Mouse (Mus musculus) forebrain, embryonic 10.5 days (tissue): ENCODE results near the gene Bcl2l2. TPM values are rescaled to one million over a fixed set of nuclear protein-coding genes. Genes with fewer than 3 reads are reported as not detected.
A peak's percentile ranks its signal among the peaks of the same experiment; 100 is the strongest.

Experiments used
- DNase-seq: peaks from one replicate; pipeline ENCODE4 v3.0.0-alpha.2; 2017; ENCODE audit warnings: low spot score; ENCODE audit errors: extremely low spot score
- H3K27ac ChIP-seq: fragments of 300-500 bp; sonication (generic); 2 replicates; pipeline ENCODE4 v1.5.1; 2016; ENCODE audit warnings: mild to moderate bottlenecking
- H3K27me3 ChIP-seq: fragments of 300-500 bp; sonication (generic); 2 replicates; pipeline ENCODE4 v1.6.1; 2016; ENCODE audit warnings: mild to moderate bottlenecking; ENCODE audit not compliant: poor library complexity, severe bottlenecking
- H3K36me3 ChIP-seq: fragments of 300-500 bp; sonication (generic); replicated peaks from 2 replicates; pipeline ENCODE4 v1.6.1; 2016; ENCODE audit warnings: mild to moderate bottlenecking, moderate library complexity
- H3K4me1 ChIP-seq: fragments of 300-500 bp; sonication (generic); 2 replicates; pipeline ENCODE4 v1.6.1; 2016
- H3K4me3 ChIP-seq: fragments of 300-500 bp; sonication (generic); 2 replicates; pipeline ENCODE4 v1.5.1; 2016; ENCODE audit warnings: mild to moderate bottlenecking, moderate library complexity
- H3K9me3 ChIP-seq: fragments of 300-500 bp; sonication (generic); 2 replicates; pipeline ENCODE4 v1.6.1; 2016; ENCODE audit warnings: mild to moderate bottlenecking, moderate library complexity
- WGBS: fragments of 180-500 bp; shearing (Covaris S2); methylation state at CpG from one replicate; pipeline ENCODE4 v1.1.7; 2016; 5-methylcytosine and 5-hydroxymethylcytosine counted together
- polyA plus RNA-seq: library from polyadenylated mRNA; unstranded; fragments of >200 nt; fragmentation: Nextera tagmentation; extraction: Ambion mirVana; gene quantifications from 2 replicates; pipeline ENCODE4 v1.2.1, GENCODE M21; 2016

The Bcl2l2 gene
- polyA plus RNA-seq, 1 experiment from 2014 or later, result 2.2 TPM

- no peak overlapping the region for H3K4me3 ChIP-seq
- DNase-seq, result no peak
- H3K9me3 ChIP-seq, result no peaks in the 10 kb centered on the region
- H3K36me3 ChIP-seq, result no peaks in the 10 kb centered on the region
- no peak overlapping the region for H3K27ac ChIP-seq
- peaks cover 24% of the 10 kb centered on the region for H3K27me3 ChIP-seq
- WGBS, result 83% methylated on average over 5 of the region's 5 CpGs
- peaks cover 70% of the 10 kb centered on the region for H3K4me1 ChIP-seq
These were observed 46.6 kb downstream of the Bcl2l2 start for GRCm38 (mm10) chr14:54929801-54930200.

GRCm38 (mm10) chr14:54930431-54930830 is 47.3 kb downstream of the Bcl2l2 start:
- Histone ChIP-seq H3K4me3 (no peak overlapping the region), H3K4me1 (peaks cover 64% of the 10 kb centered on the region), H3K27me3 (peaks cover 24% of the 10 kb centered on the region), H3K36me3 (no peaks in the 10 kb centered on the region), H3K9me3 (no peaks in the 10 kb centered on the region), H3K27ac (peak overlapping the region; percentile 8; the same call in 1 of the 2 replicates)
- no peak for DNase-seq
- WGBS, result 26% methylated on average over 2 of the region's 2 CpGs

GRCm38 (mm10) chr14:54932645-54933150 is 49.5 kb downstream of the Bcl2l2 start, which contains the start of gene Il25:
Gene Il25 (plus strand): TSS chr14:54932695.
- 46% methylated on average over 6 of the region's 6 CpGs for WGBS
- no peak for DNase-seq
- Histone ChIP-seq H3K27me3 (peaks cover 12% of the 10 kb centered on the region), H3K36me3 (no peaks in the 10 kb centered on the region), H3K27ac (peak within 1 kb of the TSS; percentile 53; the same call in 1 of the 2 replicates), H3K9me3 (no peaks in the 10 kb centered on the region), H3K4me1 (peaks cover 53% of the 10 kb centered on the region), H3K4me3 (no peak within 1 kb of the TSS)

GRCm38 (mm10) chr14:54935904-54936830 is 53.0 kb downstream of the Bcl2l2 start, which contains the start of gene Cmtm5:
Gene Cmtm5 (plus strand): TSS chr14:54936261.
- no peaks in the 10 kb centered on the region for H3K9me3 ChIP-seq
- no peak for DNase-seq
- H3K4me3 ChIP-seq, result no peak within 1 kb of the TSS
- H3K27me3 ChIP-seq, result no peaks in the 10 kb centered on the region
- H3K36me3 ChIP-seq, result no peaks in the 10 kb centered on the region
- WGBS, result 42% methylated on average over 8 of the region's 8 CpGs
- H3K27ac ChIP-seq, result peak within 1 kb of the TSS; percentile 80
- H3K4me1 ChIP-seq, result peaks cover 37% of the 10 kb centered on the region

GRCm38 (mm10) chr14:54936831-54937160 is 53.6 kb downstream of the Bcl2l2 start:
- Histone ChIP-seq H3K9me3 (no peaks in the 10 kb centered on the region), H3K4me3 (no peak overlapping the region), H3K4me1 (peaks cover 31% of the 10 kb centered on the region), H3K36me3 (no peaks in the 10 kb centered on the region), H3K27me3 (no peaks in the 10 kb centered on the region), H3K27ac (peak overlapping the region; percentile 80)
- DNase-seq, result no peak
- 57% methylated on average over 6 of the region's 6 CpGs for WGBS

- H3K36me3 ChIP-seq, result no peaks in the 10 kb centered on the region
- DNase-seq, result no peak
- peaks cover 26% of the 10 kb centered on the region for H3K4me1 ChIP-seq
- H3K9me3 ChIP-seq, result no peaks in the 10 kb centered on the region
- WGBS, result 93% methylated on average over 16 of the region's 16 CpGs
- no peaks in the 10 kb centered on the region for H3K27me3 ChIP-seq
- H3K27ac ChIP-seq, result 0 out of 2 replicates have a peak overlapping the region, but pooled peaks have one; percentile 25
- H3K4me3 ChIP-seq, result no peak overlapping the region
These were observed 54.4 kb downstream of the Bcl2l2 start for GRCm38 (mm10) chr14:54937361-54938182.

Other genes with a start within 250 kb of the Bcl2l2 start
- not detected in 2 replicates for gene Gm17606, start 242.4 kb upstream of the Bcl2l2 start, polyA plus RNA-seq
- 4.7 and 5.4 TPM in 2 replicates for gene Cdh24, start 242.0 kb upstream of the Bcl2l2 start, polyA plus RNA-seq
- gene 1700123O20Rik, start 197.2 kb upstream of the Bcl2l2 start, polyA plus RNA-seq, result 104 and 109 TPM in 2 replicates
- gene Acin1, start 196.4 kb upstream of the Bcl2l2 start, polyA plus RNA-seq, result 142 and 146 TPM in 2 replicates
- gene Gm29776, start 184.5 kb upstream of the Bcl2l2 start, polyA plus RNA-seq, result not detected in 2 replicates
- not detected in 2 replicates for gene Cebpe, start 171.2 kb upstream of the Bcl2l2 start, polyA plus RNA-seq
- 1.0 and 2.3 TPM in 2 replicates for gene Slc7a8, start 101.4 kb upstream of the Bcl2l2 start, polyA plus RNA-seq
- not detected in 2 replicates for gene Rnf212b, start 69.2 kb upstream of the Bcl2l2 start, polyA plus RNA-seq
- gene Homez, start 12.4 kb upstream of the Bcl2l2 start, polyA plus RNA-seq, result 24.0 and 29.5 TPM in 2 replicates
- gene Ppp1r3e, start 5.8 kb upstream of the Bcl2l2 start, polyA plus RNA-seq, result 0.96 and 1.0 TPM in 2 replicates
- gene Gm20521, start 64 bp downstream of the Bcl2l2 start, polyA plus RNA-seq, result not detected in 2 replicates
- 168 and 174 TPM in 2 replicates for gene Pabpn1, start 9.1 kb downstream of the Bcl2l2 start, polyA plus RNA-seq
- 38.8 and 40.0 TPM in 2 replicates for gene Slc22a17, start 29.8 kb downstream of the Bcl2l2 start, polyA plus RNA-seq
- gene Efs, start 42.7 kb downstream of the Bcl2l2 start, polyA plus RNA-seq, result 38.3 and 39.0 TPM in 2 replicates
- gene Il25, start 49.3 kb downstream of the Bcl2l2 start, polyA plus RNA-seq, result not detected in 2 replicates
- gene Cmtm5, start 52.9 kb downstream of the Bcl2l2 start, polyA plus RNA-seq, result 0.26 and 0.81 TPM in 2 replicates
- gene Myh6, start 83.5 kb downstream of the Bcl2l2 start, polyA plus RNA-seq, result 0.38 and 0.41 TPM in 2 replicates
- not detected in 2 replicates for gene Gm17428, start 93.6 kb downstream of the Bcl2l2 start, polyA plus RNA-seq
- gene Myh7, start 111.2 kb downstream of the Bcl2l2 start, polyA plus RNA-seq, result 0.63 and 0.72 TPM in 2 replicates
- gene Ngdn, start 132.1 kb downstream of the Bcl2l2 start, polyA plus RNA-seq, result 102 and 104 TPM in 2 replicates
- gene Zfhx2, start 208.9 kb downstream of the Bcl2l2 start, polyA plus RNA-seq, result 8.1 and 9.2 TPM in 2 replicates
- 30.5 and 31.4 TPM in 2 replicates for gene Thtpa, start 211.4 kb downstream of the Bcl2l2 start, polyA plus RNA-seq
- gene Ap1g2, start 223.2 kb downstream of the Bcl2l2 start, polyA plus RNA-seq, result 16.4 and 18.5 TPM in 2 replicates
- gene Jph4, start 233.6 kb downstream of the Bcl2l2 start, polyA plus RNA-seq, result 0.31 and 0.56 TPM in 2 replicates